Mouse (Mus musculus) testis, adult 2 months (tissue): ENCODE data around the gene Tprn.

Experiments
- CTCF ChIP-seq: fragments of 200-500 bp; IDR thresholded peaks from 2 replicates; pipeline ENCODE4 v1.5.1; 2012; ENCODE audit warnings: low read depth, mild to moderate bottlenecking, inconsistent platforms, low read length, moderate library complexity; ENCODE audit not compliant: control insufficient read depth, insufficient read depth, insufficient replicate concordance
- POLR2A ChIP-seq: fragments of 200-500 bp; IDR thresholded peaks from 2 replicates; pipeline ENCODE4 v1.6.1; 2012; ENCODE audit warnings: low read depth, mild to moderate bottlenecking, inconsistent platforms, low read length, moderate library complexity; ENCODE audit not compliant: control insufficient read depth

GRCm38 (mm10) chr2:25223681-25224491 is 38.5 kb upstream of the Tprn start:
- TF ChIP-seq CTCF: no peak
- no peak for TF ChIP-seq POLR2A
